Mouse (Mus musculus) urinary bladder, adult 2 months (tissue): Measurements from ENCODE around the gene Arid5b. TPM values are rescaled to one million over a fixed set of nuclear protein-coding genes. Genes with fewer than 3 reads are reported as not detected.

Source experiments
- DNase-seq: peaks from one replicate; pipeline ENCODE4 v3.0.0; 2022; ENCODE audit warnings: low spot score
- polyA plus RNA-seq: library from polyadenylated mRNA; depleted of rRNA; stranded (reverse); fragments of >200 nt; gene quantifications from 2 replicates; pipeline ENCODE4 v1.2.3, GENCODE M21; 2012

The Arid5b gene
- polyA plus RNA-seq, 1 experiment, result 15.8 TPM

GRCm38 (mm10) chr10:68193561-68193960 lies 85.0 kb downstream of the Arid5b start:
- DNase-seq, result no peak

GRCm38 (mm10) chr10:68192824-68193255 lies 85.7 kb downstream of the Arid5b start:
- DNase-seq, result no peak

- no peak for DNase-seq
These were observed 86.7 kb downstream of the Arid5b start for GRCm38 (mm10) chr10:68191691-68192380.

DNA sequence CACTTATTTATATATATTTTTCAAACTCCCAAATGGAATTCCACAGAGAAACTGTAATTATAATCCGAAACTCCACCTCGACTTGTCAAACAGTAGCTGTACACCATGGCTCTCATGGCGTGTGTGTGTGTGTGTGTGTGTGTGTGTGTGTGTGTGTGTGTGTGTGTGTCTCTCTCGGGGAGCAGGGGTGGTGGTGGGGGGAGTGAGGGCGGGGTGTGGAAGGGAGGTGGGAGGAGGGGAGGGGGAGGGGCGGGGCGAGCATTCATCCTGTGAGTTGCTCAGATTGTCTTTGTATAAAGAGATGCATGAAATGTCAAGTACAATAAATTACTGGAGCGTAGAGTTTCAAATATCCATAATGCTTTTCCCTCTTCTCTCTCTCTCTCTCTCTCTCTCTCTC lies 87.4 kb downstream of the Arid5b start:
- DNase-seq, result no peak

GRCm38 (mm10) chr10:68189847-68190246 lies 88.7 kb downstream of the Arid5b start:
- no peak for DNase-seq

- DNase-seq, result no peak
These were observed 95.4 kb downstream of the Arid5b start for GRCm38 (mm10) chr10:68183096-68183495.

- DNase-seq, result no peak
These were observed 96.3 kb downstream of the Arid5b start for GRCm38 (mm10) chr10:68182266-68182665.

DNA sequence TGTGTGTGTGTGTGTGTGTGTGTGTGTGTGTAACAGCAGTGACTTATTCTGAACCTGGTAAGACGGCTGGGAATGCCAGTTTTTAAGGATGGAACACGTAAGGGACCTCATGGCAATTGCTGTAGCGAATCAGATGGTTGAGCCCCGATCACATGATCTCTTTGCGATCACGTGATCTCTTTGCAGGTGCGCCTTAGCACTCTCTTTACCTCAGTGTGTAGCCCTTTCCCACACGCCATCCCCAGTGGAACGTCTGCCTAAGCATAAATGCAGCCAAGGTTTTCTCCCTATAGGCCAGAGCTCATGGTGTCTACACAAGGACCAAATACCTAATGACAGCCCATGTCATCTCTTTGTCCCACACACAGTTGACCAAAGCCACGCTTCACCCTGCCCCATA lies 97.4 kb downstream of the Arid5b start:
- no peak for DNase-seq

DNA sequence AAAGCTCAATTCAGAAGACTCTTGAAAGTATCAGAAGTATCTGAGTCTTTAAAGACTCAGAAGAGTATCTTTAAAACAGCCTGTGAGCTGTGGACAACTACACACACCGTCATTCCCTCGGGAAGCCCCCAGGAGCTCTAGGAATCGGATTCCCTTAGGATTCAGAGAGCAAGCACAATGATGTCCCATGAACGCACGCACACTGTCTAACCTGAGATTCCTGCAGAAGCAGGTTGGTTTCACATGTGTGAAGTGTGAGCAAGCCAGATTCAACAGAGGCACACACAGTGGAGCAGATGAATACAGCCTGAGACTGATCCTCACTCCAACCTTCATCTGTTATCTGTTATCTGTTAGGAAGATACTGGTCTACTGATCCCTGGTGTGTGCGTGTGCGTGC lies 97.8 kb downstream of the Arid5b start:
- DNase-seq, result no peak

DNA sequence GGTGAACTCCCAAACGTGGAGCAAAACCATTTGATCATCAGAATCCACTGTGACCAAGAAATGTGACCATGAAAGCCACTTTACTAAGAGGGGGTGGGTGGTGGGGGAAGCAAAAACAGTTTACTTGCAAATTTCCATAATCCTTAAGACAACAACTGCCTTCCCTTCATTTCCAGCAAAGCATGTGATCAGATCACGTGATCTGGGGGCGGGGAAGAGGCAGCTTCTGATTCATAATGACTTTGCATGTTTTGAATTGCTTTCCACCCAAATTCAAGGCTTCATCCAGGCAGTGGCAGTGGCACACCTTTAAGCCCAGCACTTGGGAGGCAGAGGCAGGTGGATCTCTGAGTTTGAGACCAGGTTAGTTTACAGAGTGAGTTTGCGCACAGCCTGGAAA lies 98.4 kb downstream of the Arid5b start:
- no peak for DNase-seq

DNA sequence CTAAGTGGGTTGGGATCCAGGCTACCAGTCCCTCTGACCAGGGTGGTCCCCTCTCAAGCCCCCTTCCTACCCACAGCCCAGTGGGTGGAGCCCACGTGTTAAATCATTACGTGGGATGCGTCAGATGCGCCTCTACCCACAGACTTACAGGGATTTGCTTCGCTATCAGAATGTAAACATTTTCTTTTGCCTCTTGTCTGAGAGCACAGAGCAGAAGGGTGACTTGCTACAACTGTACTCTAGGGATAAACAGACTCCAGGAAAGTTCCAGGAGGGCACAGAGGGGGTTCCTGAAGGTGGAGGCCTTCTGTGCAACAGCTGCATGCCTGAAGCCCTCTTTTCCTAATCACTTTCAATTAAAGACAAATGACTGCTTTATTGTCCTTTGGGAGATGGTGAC lies 98.8 kb downstream of the Arid5b start:
- no peak for DNase-seq

DNA sequence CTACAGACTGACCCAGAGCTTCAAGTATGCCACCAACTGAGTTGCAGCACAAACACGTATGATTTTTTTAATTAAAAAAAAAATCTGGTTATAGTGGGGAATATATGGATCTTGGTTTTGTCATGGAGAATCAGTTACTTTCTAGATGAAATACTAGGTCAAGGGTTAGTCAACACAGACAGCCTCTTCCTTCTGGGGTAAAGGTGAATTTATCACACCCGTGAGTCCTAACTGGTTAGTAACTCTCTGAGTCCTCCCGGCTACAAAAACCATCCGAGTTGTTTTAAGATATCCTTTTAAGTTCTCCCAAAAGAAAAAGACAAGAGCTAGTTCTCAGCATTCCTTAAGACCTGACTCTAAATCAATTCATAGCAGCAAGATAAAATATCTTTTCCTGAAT lies 99.2 kb downstream of the Arid5b start:
- DNase-seq, result no peak

GRCm38 (mm10) chr10:68177697-68178485 lies 100.6 kb downstream of the Arid5b start:
- DNase-seq, result no peak

DNA sequence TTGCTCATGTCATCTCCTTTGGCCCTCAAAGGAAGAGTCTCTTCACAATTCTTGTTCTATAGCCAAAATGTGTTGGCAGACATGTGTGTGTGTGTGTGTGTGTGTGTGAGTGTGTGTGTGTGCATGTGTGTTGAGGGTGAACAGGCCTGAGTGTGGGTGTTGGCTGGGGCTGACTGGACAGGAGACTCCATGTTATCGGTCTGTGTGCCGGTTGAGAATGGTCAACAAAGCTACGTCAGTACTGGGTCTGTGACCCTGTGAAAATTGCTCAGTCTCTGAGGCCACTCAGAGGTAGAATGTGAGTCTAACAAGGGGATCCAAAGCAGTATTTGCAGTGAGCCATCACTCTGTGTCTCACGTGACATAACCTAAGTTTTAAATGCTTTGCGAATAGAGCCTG lies 102.7 kb downstream of the Arid5b start:
- DNase-seq, result no peak

- DNase-seq, result no peak
These were observed 104.9 kb downstream of the Arid5b start for GRCm38 (mm10) chr10:68173634-68174033.

- no peak for DNase-seq
These were observed 105.6 kb downstream of the Arid5b start for GRCm38 (mm10) chr10:68172906-68173305.

- no peak for DNase-seq
These were observed 106.6 kb downstream of the Arid5b start for GRCm38 (mm10) chr10:68171974-68172373.

DNA sequence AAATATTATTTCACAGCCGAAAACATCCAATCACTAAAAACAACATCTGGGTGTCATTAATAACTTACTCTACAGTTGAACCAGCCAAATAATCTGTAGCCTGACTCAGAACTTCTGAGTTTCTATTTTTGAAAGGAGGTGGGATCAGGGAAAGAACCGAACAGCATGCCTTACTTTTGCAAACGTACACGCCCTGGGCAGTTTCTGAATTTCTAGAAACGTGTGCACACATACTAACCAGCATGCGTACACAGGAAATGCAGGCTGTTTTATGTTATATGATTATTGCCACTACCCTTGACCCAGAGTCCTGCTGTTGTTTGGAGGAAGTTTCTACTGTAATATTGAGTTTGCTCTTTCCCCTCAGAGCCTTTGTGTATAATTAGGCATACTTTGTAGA lies 109.9 kb downstream of the Arid5b start:
- DNase-seq, result no peak

DNA sequence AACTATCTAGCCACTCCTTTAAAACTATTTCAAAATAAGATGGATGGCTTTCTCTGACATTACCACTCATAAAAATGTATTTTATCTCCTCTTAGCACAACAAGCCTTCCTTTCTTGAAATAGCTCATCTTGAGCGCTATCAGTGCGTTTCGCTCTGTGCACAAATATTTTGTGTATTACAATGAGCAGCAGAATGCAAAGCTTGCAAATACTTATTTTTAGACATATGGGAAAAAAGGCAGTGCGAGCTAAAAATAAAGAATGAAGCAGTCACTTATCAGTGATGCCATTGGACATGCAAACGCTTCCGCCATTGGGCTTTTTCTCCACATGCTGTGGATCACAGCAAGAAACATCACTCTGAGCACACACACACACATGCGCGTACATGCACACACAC lies 110.4 kb downstream of the Arid5b start:
- DNase-seq, result no peak

- DNase-seq, result no peak
These were observed 111.4 kb downstream of the Arid5b start for GRCm38 (mm10) chr10:68167118-68167517.

GRCm38 (mm10) chr10:68166695-68167086 lies 111.8 kb downstream of the Arid5b start:
- no peak for DNase-seq

DNA sequence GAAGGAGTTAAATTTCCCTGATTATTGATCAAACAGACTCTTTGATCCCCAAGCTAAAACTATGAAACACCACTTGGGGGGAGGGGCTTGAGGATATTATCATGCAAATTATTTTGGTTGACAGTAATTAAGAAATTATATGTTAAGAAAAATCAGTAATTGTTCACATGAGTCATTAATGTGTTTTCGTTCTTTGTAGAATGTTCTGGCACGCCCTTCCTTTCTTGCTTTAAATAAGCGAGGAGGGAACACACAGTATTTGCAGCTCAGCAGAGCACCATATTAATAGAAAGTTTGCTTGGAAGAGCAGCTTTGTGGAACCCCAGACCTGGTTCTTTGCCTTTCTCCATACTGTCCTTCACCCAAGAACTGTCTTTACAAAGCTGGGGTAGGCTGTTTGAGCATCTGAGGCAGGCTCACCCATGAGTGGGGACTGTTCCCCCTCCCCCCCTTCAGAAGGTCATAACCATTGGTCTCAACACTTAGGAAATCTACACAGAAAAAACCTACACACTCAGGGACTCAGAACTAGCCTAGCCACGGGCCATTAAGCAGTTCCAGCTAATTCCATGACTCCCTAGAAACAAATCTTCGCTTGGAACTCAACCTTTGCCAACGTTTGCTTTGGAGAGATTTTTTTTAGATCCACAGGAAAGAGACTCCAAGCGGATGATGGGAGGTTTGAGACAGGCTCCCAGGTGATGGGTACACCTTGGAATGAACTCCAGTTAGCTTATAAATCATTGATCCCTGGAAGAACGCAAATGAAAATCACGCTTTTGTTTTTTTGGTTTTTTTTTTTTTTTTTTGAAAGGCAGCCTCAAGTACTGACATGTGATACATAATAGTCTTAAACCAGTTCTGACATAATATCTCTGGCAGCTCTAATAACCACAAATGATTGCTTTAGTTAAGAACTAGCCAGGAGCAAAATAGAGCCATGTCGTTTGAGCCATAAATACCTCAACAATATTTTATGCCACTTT lies 112.5 kb downstream of the Arid5b start:
- no peak for DNase-seq
